Mouse (Mus musculus): ENCODE data around the gene Noa1.

GRCm38 (mm10) chr5:77351691-77352090 lies 41.8 kb upstream of the Noa1 start:
- TF ChIP-seq CTCF (IDR thresholded peaks at IDR 0.05; ENCODE audit: extremely low read depth, insufficient read length, insufficient replicate concordance, low read depth, low read length) (no peak), POLR2A (IDR thresholded peaks at IDR 0.05; ENCODE audit: low read depth, low read length) (no peak)

All from small intestine, adult 2 months (tissue).